Mouse (Mus musculus) kidney, adult 2 months (tissue): ENCODE measurements at regions not wholly inside any gene's neighbourhood (a gene's known extent, or its start where the extent isn't known, plus 50 kb on each side); places are given as distances from the start of the nearest gene placed in this dataset.

ENCODE experiments used
- CTCF ChIP-seq: fragments of 200-500 bp; conservative IDR thresholded peaks from 2 replicates; pipeline ENCODE4 v1.5.1; 2011; ENCODE audit warnings: low read depth, mild to moderate bottlenecking, control low read depth, low read length, moderate library complexity, mixed read lengths; ENCODE audit not compliant: insufficient read depth, insufficient read length
- POLR2A ChIP-seq: fragments of 200-500 bp; IDR thresholded peaks from one replicate; pipeline ENCODE4 v1.6.1; 2011; ENCODE audit warnings: low read depth, low read length, control low read depth

- no peak for TF ChIP-seq POLR2A
- no peak for TF ChIP-seq CTCF
Measured at GRCm38 (mm10) chr8:79548156-79548555, 91.3 kb upstream of the Otud4 start.
